Mouse (Mus musculus): ENCODE data around the gene 4930507D05Rik.

GRCm38 (mm10) chr10:62430427-62430826 is 18.9 kb upstream of the 4930507D05Rik start:
- TF ChIP-seq CTCF (IDR thresholded peaks at IDR 0.05; ENCODE audit: insufficient read depth, low read length) (no peak), POLR2A (IDR thresholded peaks at IDR 0.05; ENCODE audit: borderline replicate concordance, extremely low read depth, low read depth, low read length) (no peak)
